Mouse (Mus musculus): ENCODE measurements at regions not wholly inside any gene's neighbourhood (a gene's known extent, or its start where the extent isn't known, plus 50 kb on each side); places are given as distances from the start of the nearest gene placed in this dataset.

DNA sequence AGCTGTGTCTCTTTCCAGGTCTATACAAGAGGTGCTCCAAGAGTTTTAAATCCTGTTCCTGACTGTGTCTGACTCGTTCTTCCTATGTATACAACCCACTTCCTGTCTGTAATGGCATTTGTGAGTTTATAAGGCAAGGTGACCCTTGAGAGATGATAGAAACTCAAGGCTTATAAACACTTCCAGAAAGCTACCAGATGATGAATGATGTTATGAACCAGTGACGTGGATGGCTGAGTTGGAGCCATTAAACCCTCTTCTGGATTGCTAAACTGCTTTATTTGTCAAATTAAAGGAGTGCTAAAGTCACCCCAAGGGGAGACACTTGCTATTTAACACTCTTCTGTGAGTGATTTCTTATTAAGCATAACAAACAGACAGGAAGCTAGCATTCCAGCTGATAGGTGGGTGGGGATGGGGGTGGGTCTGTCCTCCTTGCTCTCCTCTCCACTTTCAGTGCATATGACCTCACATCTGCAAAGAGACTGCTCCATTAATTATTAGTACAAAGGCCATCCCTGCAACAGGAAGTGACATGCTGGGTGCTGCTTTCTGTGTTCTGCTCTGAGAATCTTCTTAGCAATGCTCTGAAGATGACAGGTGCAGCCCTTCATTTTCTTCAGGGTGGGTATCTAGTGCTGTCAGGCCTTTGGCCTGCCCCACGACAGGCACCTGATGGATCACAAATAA, 58.2 kb upstream of the Kl start:
- no peaks in the 10 kb centered on the region for H3K36me3 ChIP-seq (ENCODE audit: insufficient read depth, low read length)
- no peak overlapping the region for H3K9ac ChIP-seq (ENCODE audit: low read depth, low read length)
- peaks cover 9% of the 10 kb centered on the region for H3K4me1 ChIP-seq (replicated peaks; ENCODE audit: insufficient read depth, low read length)
- no peak overlapping the region for H3K27ac ChIP-seq
- no peak for TF ChIP-seq CTCF (IDR thresholded peaks at IDR 0.05; ENCODE audit: low read depth)
- 14% methylated on average over 3 of the region's 3 CpGs for WGBS
- no peaks in the 10 kb centered on the region for H3K27me3 ChIP-seq (ENCODE audit: insufficient read depth, low read length)
- peak; percentile 81 for ATAC-seq (replicated peaks; ENCODE audit: low FRiP score, low read depth)
- no peak overlapping the region for H3K4me2 ChIP-seq (ENCODE audit: low read length)
- H3K9me3 ChIP-seq (replicated peaks; ENCODE audit: low read length), result no peaks in the 10 kb centered on the region
- H3K4me3 ChIP-seq (replicated peaks; ENCODE audit: low read depth, low read length), result no peak overlapping the region
- peak; percentile 84 for DNase-seq (ENCODE audit: low spot score)

GRCm38 (mm10) chr5:150894739-150895085, 57.7 kb upstream of the Kl start:
- DNase-seq (ENCODE audit: low spot score) (peak; percentile 35), ATAC-seq (replicated peaks; ENCODE audit: low FRiP score, low read depth) (no peak)
- H3K27me3 ChIP-seq (ENCODE audit: insufficient read depth, low read length), result no peaks in the 10 kb centered on the region
- H3K9ac ChIP-seq (ENCODE audit: low read depth, low read length), result no peak overlapping the region
- H3K4me2 ChIP-seq (ENCODE audit: low read length), result no peak overlapping the region
- H3K4me1 ChIP-seq (replicated peaks; ENCODE audit: insufficient read depth, low read length), result peaks cover 9% of the 10 kb centered on the region
- no peaks in the 10 kb centered on the region for H3K9me3 ChIP-seq (replicated peaks; ENCODE audit: low read length)
- no peaks in the 10 kb centered on the region for H3K36me3 ChIP-seq (ENCODE audit: insufficient read depth, low read length)
- H3K4me3 ChIP-seq (replicated peaks; ENCODE audit: low read depth, low read length), result no peak overlapping the region
- H3K27ac ChIP-seq, result no peak overlapping the region
- TF ChIP-seq CTCF (IDR thresholded peaks at IDR 0.05; ENCODE audit: low read depth), result no peak
- WGBS, result 48% methylated on average over 4 of the region's 4 CpGs

GRCm38 (mm10) chr5:150901661-150902060, 50.7 kb upstream of the Kl start:
- Histone ChIP-seq H3K9me3 (replicated peaks; ENCODE audit: low read length) (no peaks in the 10 kb centered on the region), H3K27ac (no peak overlapping the region), H3K9ac (ENCODE audit: low read depth, low read length) (no peak overlapping the region), H3K27me3 (ENCODE audit: insufficient read depth, low read length) (no peaks in the 10 kb centered on the region), H3K4me1 (replicated peaks; ENCODE audit: insufficient read depth, low read length) (no peaks in the 10 kb centered on the region), H3K4me2 (ENCODE audit: low read length) (no peak overlapping the region), H3K36me3 (ENCODE audit: insufficient read depth, low read length) (no peaks in the 10 kb centered on the region), H3K4me3 (replicated peaks; ENCODE audit: low read depth, low read length) (no peak overlapping the region)
- WGBS, result 90% methylated on average over 3 of the region's 3 CpGs
- DNase-seq (ENCODE audit: low spot score) (no peak), ATAC-seq (replicated peaks; ENCODE audit: low FRiP score, low read depth) (no peak)
- no peak for TF ChIP-seq CTCF (IDR thresholded peaks at IDR 0.05; ENCODE audit: low read depth)
